Mouse (Mus musculus) ES-E14 (cell line): Measurements from ENCODE around the gene Gm6309.
"Not testable (repeated sequence)": the region's sequence is repeated elsewhere in the genome, so short reads cannot be mapped to it uniquely, and the experiment has no call there.

Experiments
- CHD2 ChIP-seq: IDR thresholded peaks from 2 replicates; pipeline ENCODE4 v1.6.1; 2014; ENCODE audit warnings: mild to moderate bottlenecking, low read depth, low read length, inconsistent platforms
- HCFC1 ChIP-seq: IDR thresholded peaks from 2 replicates; pipeline ENCODE4 v1.6.1; 2012; ENCODE audit warnings: low read length, inconsistent platforms, borderline replicate concordance; ENCODE audit not compliant: insufficient read depth
- MAFK ChIP-seq: IDR thresholded peaks from 2 replicates; pipeline ENCODE4 v1.6.1; 2014; ENCODE audit warnings: mild to moderate bottlenecking, low read depth, low read length, inconsistent platforms; ENCODE audit not compliant: insufficient read depth
- ZC3H11A ChIP-seq: IDR thresholded peaks from 2 replicates; pipeline ENCODE4 v1.6.1; 2012; ENCODE audit warnings: low read depth, mild to moderate bottlenecking, inconsistent platforms, low read length, borderline replicate concordance

GRCm38 (mm10) chr5:146158326-146158725, 12.2 kb downstream of the Gm6309 start:
- TF ChIP-seq CHD2, MAFK, HCFC1, ZC3H11A: not testable (repeated sequence)
